Mouse (Mus musculus): ENCODE measurements at regions not wholly inside any gene's neighbourhood (a gene's known extent, or its start where the extent isn't known, plus 50 kb on each side); places are given as distances from the start of the nearest gene placed in this dataset.

DNA sequence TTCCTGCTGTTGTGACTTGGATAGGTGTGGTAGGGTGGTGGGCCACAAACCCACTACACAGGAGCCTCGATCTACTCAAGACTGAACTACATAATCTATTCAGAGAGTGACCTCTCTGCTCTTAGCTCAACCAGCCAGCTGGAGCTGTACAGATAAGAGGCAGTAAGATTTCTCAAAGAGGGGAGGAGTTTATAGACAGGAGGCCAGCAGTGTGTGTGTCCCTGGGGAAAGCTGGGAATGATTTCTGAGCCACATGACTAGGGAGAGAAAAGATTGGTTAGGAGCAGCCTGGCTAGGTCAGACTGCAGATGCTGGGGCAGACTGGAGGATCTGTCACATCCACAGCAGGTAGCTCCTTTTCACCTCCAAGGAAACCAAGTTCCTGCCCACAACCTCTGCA, 166.7 kb downstream of the Rpl14 start:
- Histone ChIP-seq H3K9me3 (ENCODE audit: low read depth, low read length) (no peaks in the 10 kb centered on the region), H3K4me1 (ENCODE audit: insufficient read depth) (peaks cover 21% of the 10 kb centered on the region), H3K9ac (no peak overlapping the region), H3K4me3 (ENCODE audit: low read depth, low read length) (no peak overlapping the region), H3K27ac (ENCODE audit: low read depth) (no peak overlapping the region), H3K4me2 (no peak overlapping the region), H3K36me3 (ENCODE audit: insufficient read depth) (no peaks in the 10 kb centered on the region), H3K27me3 (ENCODE audit: insufficient read depth, low read length) (no peaks in the 10 kb centered on the region)
- peak; percentile 14 for DNase-seq
- ATAC-seq (ENCODE audit: insufficient read depth) = no peak
- WGBS = 12% methylated on average over 1 of the region's 1 CpGs
- TF ChIP-seq CTCF (IDR thresholded peaks at IDR 0.05; ENCODE audit: low read depth) = no peak

DNA sequence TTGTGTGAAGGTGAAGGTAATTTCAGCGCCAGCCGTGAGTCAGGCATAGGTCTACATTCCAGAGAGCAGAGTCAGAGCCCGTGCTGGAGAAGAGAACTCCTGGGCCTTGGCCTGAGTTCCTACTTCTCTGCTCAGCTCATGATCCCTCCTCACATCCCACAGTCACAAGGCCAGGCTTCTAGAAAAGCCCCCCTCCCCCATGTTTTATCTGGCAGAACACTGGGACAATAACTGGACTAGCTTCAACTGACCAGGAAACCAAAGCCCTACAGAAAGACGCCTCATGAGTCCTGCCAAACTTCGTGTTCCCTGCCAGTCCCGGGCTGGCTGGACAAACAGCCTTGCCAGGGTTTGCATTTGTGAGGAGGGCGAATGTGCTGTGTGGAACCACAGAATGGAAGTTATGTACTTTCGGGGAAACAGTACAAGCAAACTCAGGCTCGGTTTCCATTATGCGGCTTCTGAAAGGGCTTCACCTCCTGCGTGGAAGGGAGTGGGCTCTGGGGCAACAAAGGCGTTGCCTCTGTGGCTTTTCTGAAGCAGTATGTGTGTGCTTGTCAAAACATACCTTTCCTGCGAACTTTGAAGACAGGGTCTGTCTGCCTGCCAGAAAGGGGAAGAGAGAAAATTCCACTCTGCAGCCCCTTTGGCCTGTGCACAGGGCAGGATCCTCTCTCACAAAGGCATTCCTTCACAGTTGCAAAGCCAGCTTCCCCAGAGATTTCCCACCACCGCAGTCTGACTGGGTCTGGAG, 168.1 kb downstream of the Rpl14 start:
- Histone ChIP-seq H3K4me2 (0 out of 2 replicates have a peak overlapping the region, but pooled peaks have one; percentile 10), H3K36me3 (ENCODE audit: insufficient read depth) (no peaks in the 10 kb centered on the region), H3K9me3 (ENCODE audit: low read depth, low read length) (no peaks in the 10 kb centered on the region), H3K4me3 (ENCODE audit: low read depth, low read length) (no peak overlapping the region), H3K4me1 (ENCODE audit: insufficient read depth) (peaks cover 19% of the 10 kb centered on the region), H3K9ac (peak overlapping the region; percentile 7; the same call in 1 of the 2 replicates), H3K27ac (ENCODE audit: low read depth) (peak overlapping the region; percentile 92), H3K27me3 (ENCODE audit: insufficient read depth, low read length) (no peaks in the 10 kb centered on the region)
- ATAC-seq (ENCODE audit: insufficient read depth) = peak; percentile 67
- 35% methylated on average over 14 of the region's 14 CpGs for WGBS
- no peak for TF ChIP-seq CTCF (IDR thresholded peaks at IDR 0.05; ENCODE audit: low read depth)
- peak; percentile 61 for DNase-seq

DNA sequence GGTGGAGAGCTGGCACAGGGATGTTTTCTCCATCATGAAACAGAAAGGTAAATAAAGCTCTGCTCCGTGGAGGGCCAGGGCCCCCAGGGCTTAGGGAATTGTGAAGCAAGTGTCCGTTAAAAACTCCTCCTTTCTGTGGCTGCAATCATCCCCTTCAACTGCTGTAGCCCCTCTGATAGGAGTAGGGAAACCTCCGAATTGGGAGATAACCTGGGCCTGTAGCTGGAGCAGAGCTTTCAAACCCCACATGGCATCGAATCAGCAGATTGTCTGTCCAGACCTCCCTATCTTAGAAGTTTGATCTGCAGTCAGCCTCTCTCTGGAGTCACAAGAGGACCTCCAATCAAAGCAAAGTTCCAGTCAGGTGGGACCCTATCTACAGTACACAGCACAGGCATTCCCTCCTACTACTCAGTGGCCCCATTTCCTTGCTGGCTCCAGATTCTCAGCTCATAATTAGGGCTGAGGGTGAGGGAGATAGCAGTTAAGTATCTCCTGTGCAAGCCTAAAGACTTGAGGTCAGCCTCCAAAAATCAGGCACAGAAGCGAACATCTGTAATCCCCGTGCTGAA, 168.8 kb downstream of the Rpl14 start:
- H3K4me1 ChIP-seq (ENCODE audit: insufficient read depth) = peaks cover 17% of the 10 kb centered on the region
- WGBS = 27% methylated on average over 6 of the region's 6 CpGs
- H3K27ac ChIP-seq (ENCODE audit: low read depth) = peak overlapping the region; percentile 92
- H3K27me3 ChIP-seq (ENCODE audit: insufficient read depth, low read length) = no peaks in the 10 kb centered on the region
- H3K4me2 ChIP-seq = 0 out of 2 replicates have a peak overlapping the region, but pooled peaks have one; percentile 10
- H3K9ac ChIP-seq = peak overlapping the region; percentile 7; the same call in 1 of the 2 replicates
- DNase-seq (no peak), ATAC-seq (ENCODE audit: insufficient read depth) (0 out of 2 replicates have a peak, but pooled peaks have one; percentile 3)
- H3K9me3 ChIP-seq (ENCODE audit: low read depth, low read length) = no peaks in the 10 kb centered on the region
- no peaks in the 10 kb centered on the region for H3K36me3 ChIP-seq (ENCODE audit: insufficient read depth)
- H3K4me3 ChIP-seq (ENCODE audit: low read depth, low read length) = no peak overlapping the region
- no peak for TF ChIP-seq CTCF (IDR thresholded peaks at IDR 0.05; ENCODE audit: low read depth)

DNA sequence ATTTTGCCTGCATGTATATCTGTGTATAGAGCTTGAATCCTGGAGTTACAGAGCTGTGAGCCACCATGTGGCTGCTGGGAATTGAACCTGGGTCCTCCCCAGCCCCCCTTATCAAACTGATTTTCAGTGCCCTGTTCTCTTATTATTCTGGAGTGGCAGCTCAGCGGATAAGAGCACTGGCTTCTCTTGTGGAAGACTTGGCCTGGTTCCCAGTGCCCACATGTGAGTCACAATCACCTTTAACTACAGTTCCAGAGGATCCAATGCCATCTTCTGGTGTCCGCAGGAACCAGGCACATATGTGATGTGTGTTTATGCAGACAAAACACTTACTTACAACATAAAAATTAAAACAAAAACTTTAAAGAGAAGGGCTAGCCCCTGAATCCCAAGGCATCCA, 170.3 kb downstream of the Rpl14 start:
- no peak overlapping the region for H3K4me2 ChIP-seq
- TF ChIP-seq CTCF (IDR thresholded peaks at IDR 0.05; ENCODE audit: low read depth) = no peak
- no peaks in the 10 kb centered on the region for H3K27me3 ChIP-seq (ENCODE audit: insufficient read depth, low read length)
- WGBS = 83% methylated on average over 2 of the region's 2 CpGs
- H3K9me3 ChIP-seq (ENCODE audit: low read depth, low read length) = no peaks in the 10 kb centered on the region
- H3K9ac ChIP-seq = no peak overlapping the region
- no peak overlapping the region for H3K4me3 ChIP-seq (ENCODE audit: low read depth, low read length)
- peaks cover 15% of the 10 kb centered on the region for H3K4me1 ChIP-seq (ENCODE audit: insufficient read depth)
- H3K36me3 ChIP-seq (ENCODE audit: insufficient read depth) = no peaks in the 10 kb centered on the region
- DNase-seq (no peak), ATAC-seq (ENCODE audit: insufficient read depth) (no peak)
- no peak overlapping the region for H3K27ac ChIP-seq (ENCODE audit: low read depth)

DNA sequence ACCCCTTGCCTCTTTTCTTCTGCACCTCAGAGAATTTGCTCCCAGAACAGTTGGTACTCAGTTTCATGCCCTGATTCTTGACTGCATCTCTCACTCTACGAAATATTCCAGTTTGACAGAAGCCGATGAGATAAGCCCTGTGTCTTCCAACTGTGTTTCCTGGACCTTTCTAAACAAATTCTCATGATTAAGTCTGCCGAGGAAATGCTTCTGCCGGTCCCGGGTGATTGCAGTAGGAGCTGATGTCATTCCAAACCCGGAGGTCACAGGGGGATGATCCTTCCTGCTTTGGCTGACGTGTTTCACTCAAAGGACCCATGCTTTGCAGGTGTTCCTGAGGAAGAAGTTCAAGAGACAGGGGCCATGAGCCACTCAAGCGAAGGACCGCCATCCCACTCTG, 172.2 kb downstream of the Rpl14 start:
- Histone ChIP-seq H3K4me1 (ENCODE audit: insufficient read depth) (peaks cover 15% of the 10 kb centered on the region), H3K9me3 (ENCODE audit: low read depth, low read length) (no peaks in the 10 kb centered on the region), H3K27me3 (ENCODE audit: insufficient read depth, low read length) (no peaks in the 10 kb centered on the region), H3K4me3 (ENCODE audit: low read depth, low read length) (no peak overlapping the region), H3K27ac (ENCODE audit: low read depth) (no peak overlapping the region), H3K36me3 (ENCODE audit: insufficient read depth) (no peaks in the 10 kb centered on the region), H3K9ac (no peak overlapping the region), H3K4me2 (no peak overlapping the region)
- WGBS = 63% methylated on average over 9 of the region's 9 CpGs
- ATAC-seq (ENCODE audit: insufficient read depth) = no peak
- no peak for TF ChIP-seq CTCF (IDR thresholded peaks at IDR 0.05; ENCODE audit: low read depth)
- DNase-seq = peak; percentile 39

DNA sequence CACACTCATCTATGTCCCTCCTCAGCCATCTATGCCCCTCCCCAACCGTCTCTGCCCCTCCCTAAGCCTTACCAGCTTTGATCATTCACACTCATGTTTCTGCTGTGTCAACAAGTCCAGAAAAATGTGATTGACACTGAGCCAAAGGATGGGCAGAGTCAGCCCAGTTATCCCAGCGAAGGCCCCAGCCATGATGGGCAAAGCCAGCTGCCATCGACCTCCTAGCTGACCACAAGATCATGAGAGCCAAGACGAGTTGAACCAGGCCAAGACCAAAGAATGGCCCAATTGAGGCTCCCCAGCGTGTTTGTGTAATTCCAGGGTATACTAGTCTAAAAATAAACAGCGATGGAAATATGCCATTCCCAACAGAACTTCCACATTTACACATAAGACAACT, 174.4 kb downstream of the Rpl14 start:
- H3K9ac ChIP-seq = no peak overlapping the region
- no peaks in the 10 kb centered on the region for H3K4me1 ChIP-seq (ENCODE audit: insufficient read depth)
- H3K27me3 ChIP-seq (ENCODE audit: insufficient read depth, low read length) = no peaks in the 10 kb centered on the region
- no peak overlapping the region for H3K4me3 ChIP-seq (ENCODE audit: low read depth, low read length)
- no peak for ATAC-seq (ENCODE audit: insufficient read depth)
- no peak for TF ChIP-seq CTCF (IDR thresholded peaks at IDR 0.05; ENCODE audit: low read depth)
- no peak overlapping the region for H3K4me2 ChIP-seq
- no peaks in the 10 kb centered on the region for H3K9me3 ChIP-seq (ENCODE audit: low read depth, low read length)
- DNase-seq = no peak
- H3K36me3 ChIP-seq (ENCODE audit: insufficient read depth) = no peaks in the 10 kb centered on the region
- 79% methylated on average over 6 of the region's 6 CpGs for WGBS
- H3K27ac ChIP-seq (ENCODE audit: low read depth) = no peak overlapping the region

DNA sequence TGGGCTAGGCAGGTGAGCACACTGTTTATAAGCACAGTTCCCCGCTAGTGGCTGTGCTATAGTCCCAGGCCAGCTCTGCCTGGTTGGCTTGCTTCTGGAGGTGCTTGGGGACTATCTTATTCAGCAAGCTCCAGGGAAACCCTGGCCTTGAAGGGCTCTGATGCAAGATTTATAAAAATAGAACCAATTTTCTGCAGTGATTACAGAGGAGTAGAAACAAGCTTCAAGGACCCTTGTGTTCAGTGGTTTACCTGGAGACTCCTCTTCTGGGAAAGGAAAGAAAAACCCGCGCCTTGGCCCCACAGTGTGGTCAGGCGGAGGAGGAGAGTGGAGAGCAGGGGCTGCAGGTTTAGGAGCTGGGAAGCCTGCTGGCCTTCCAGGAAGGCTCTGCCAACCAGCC, 178.2 kb upstream of the Ctnnb1 start:
- H3K4me3 ChIP-seq (ENCODE audit: low read depth, low read length) = no peak overlapping the region
- no peak for TF ChIP-seq CTCF (IDR thresholded peaks at IDR 0.05; ENCODE audit: low read depth)
- 61% methylated on average over 4 of the region's 4 CpGs for WGBS
- no peaks in the 10 kb centered on the region for H3K36me3 ChIP-seq (ENCODE audit: insufficient read depth)
- no peak overlapping the region for H3K9ac ChIP-seq
- no peak overlapping the region for H3K4me2 ChIP-seq
- H3K9me3 ChIP-seq (ENCODE audit: low read depth, low read length) = no peaks in the 10 kb centered on the region
- ATAC-seq (ENCODE audit: insufficient read depth) (no peak), DNase-seq (no peak)
- no peak overlapping the region for H3K27ac ChIP-seq (ENCODE audit: low read depth)
- H3K4me1 ChIP-seq (ENCODE audit: insufficient read depth) = no peaks in the 10 kb centered on the region
- H3K27me3 ChIP-seq (ENCODE audit: insufficient read depth, low read length) = no peaks in the 10 kb centered on the region
